Mouse (Mus musculus) CD4-positive naive resting alpha-beta T cell, adult 57 days (primary cell): ENCODE data around the gene Tssk3. TPM values are rescaled to one million over a fixed set of nuclear protein-coding genes. Genes with fewer than 3 reads are reported as not detected.

Source experiments
- total RNA-seq: library from RNA; stranded (reverse); gene quantifications from one replicate; pipeline ENCODE4 v1.2.4, GENCODE M21; 2023

Gene Tssk3
- not detected for total RNA-seq

GRCm38 (mm10) chr4:129490972-129491880 lies at the start of gene Tssk3, which contains the start of gene Fam229a:
Gene Tssk3 (minus strand): TSS chr4:129491022.
Gene Fam229a (plus strand): TSS chr4:129491190.

GRCm38 (mm10) chr4:129513086-129513767 lies 22.4 kb upstream of the Tssk3 start, which contains the start of gene Marcksl1:
Gene Marcksl1 (plus strand): TSS chr4:129513581.

GRCm38 (mm10) chr4:129461183-129461960 lies 29.4 kb downstream of the Tssk3 start, which contains the start of gene Bsdc1:
Gene Bsdc1 (plus strand): TSS chr4:129461581.

DNA sequence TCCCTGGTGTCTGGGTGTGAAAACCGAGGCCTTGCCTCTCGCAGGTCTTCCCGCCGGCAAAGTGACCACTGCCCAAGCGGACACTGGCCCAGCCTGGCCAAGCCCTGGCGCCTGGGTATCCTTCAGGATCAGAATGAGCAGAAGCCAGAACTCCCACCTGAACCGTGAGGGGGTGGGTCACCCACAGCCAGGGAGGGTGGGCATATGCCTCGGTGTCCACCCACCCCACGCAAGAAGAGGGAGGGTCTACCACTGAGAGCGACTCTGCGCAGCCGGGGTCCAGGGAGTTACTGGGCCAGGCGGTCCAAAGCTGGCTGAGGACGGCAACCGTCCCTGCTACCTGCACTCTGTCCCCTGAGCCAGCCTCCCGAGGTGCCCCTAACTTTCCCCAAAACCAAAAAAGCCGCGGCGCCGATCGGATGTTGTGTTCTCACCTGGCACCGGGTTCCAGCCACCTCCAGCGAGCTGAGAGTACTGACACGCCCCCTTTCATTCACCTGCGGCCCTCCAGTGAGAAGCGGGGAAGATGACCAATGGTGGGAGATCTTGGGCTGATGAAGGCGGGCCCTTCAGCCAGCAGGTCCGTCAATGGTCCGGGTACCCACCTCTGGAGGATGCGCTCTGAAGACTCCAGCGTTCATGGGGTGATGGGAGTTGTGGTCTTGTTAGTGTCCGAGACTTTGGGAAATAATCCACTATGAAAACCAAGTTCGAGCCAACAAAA lies 50.3 kb downstream of the Tssk3 start, which contains the start of gene Zbtb8b:
Zbtb8b (minus strand) TSS at position 514 of the 724 bp plus-strand sequence.

Other genes starting within 250 kb of the Tssk3 start
- 0.65 TPM for gene C77080, start 229.6 kb downstream of the Tssk3 start, total RNA-seq
- not detected for gene Sync, start 203.4 kb downstream of the Tssk3 start, total RNA-seq
- 132 TPM for gene Rbbp4, start 155.7 kb downstream of the Tssk3 start, total RNA-seq
- 30.5 TPM for gene Zbtb8os, start 155.3 kb downstream of the Tssk3 start, total RNA-seq
- 2.8 TPM for gene Zbtb8a, start 112.9 kb downstream of the Tssk3 start, total RNA-seq
- gene Zbtb8b, start 50.2 kb downstream of the Tssk3 start, total RNA-seq = not detected
- 140 TPM for gene Bsdc1, start 29.4 kb downstream of the Tssk3 start, total RNA-seq
- 1.9 TPM for gene Fam229a, start 168 bp upstream of the Tssk3 start, total RNA-seq
- 17.4 TPM for gene Marcksl1, start 22.6 kb upstream of the Tssk3 start, total RNA-seq
- 122 TPM for gene Hdac1, start 51.7 kb upstream of the Tssk3 start, total RNA-seq
- gene Lck, start 82.6 kb upstream of the Tssk3 start, total RNA-seq = 793 TPM
- gene Fam167b, start 87.5 kb upstream of the Tssk3 start, total RNA-seq = not detected
- gene Eif3i, start 109.6 kb upstream of the Tssk3 start, total RNA-seq = 175 TPM
- 133 TPM for gene Tmem234, start 109.6 kb upstream of the Tssk3 start, total RNA-seq
- gene Dcdc2b, start 123.2 kb upstream of the Tssk3 start, total RNA-seq = 4.4 TPM
- gene Iqcc, start 128.1 kb upstream of the Tssk3 start, total RNA-seq = 22.7 TPM
- 8.2 TPM for gene Ccdc28b, start 132.9 kb upstream of the Tssk3 start, total RNA-seq
- gene Txlna, start 150.0 kb upstream of the Tssk3 start, total RNA-seq = 55.2 TPM
- 31.3 TPM for gene Kpna6, start 181.7 kb upstream of the Tssk3 start, total RNA-seq
- gene Tmem39b, start 205.8 kb upstream of the Tssk3 start, total RNA-seq = 13.5 TPM